Mouse (Mus musculus): ENCODE measurements at regions not wholly inside any gene's neighbourhood (a gene's known extent, or its start where the extent isn't known, plus 50 kb on each side); places are given as distances from the start of the nearest gene placed in this dataset.

GRCm38 (mm10) chrX:57869648-57870047, 152.9 kb upstream of the Zic3 start:
- no peak for DNase-seq (ENCODE audit: extremely low spot score in 1 of 2, low spot score in 1 of 2)

DNA sequence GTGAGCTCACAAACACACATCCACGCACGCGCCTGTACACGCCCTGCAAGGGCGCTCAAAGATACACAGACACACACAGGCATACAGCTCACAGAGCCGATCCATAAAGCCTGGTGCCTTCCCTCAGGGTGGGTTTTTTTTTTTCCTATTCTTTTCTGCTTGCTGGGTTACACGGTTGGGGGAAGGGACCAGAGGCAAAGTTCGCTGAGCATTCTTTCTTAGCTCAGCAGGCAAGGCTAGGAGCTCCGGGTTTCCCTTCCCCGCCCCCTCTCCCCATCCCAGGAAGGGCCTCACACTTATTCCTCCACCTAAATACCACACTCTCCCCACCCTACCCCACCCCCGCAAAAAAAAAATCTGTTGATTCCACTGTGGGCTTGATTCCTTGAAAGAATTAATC, 105.8 kb upstream of the Zic3 start:
- DNase-seq (ENCODE audit: extremely low spot score in 1 of 2, low spot score in 1 of 2), result no peak

- DNase-seq (ENCODE audit: extremely low spot score in 1 of 2, low spot score in 1 of 2), result no peak
Measured at GRCm38 (mm10) chrX:57917441-57918145, 104.9 kb upstream of the Zic3 start.

- no peak for DNase-seq (ENCODE audit: extremely low spot score in 1 of 2, low spot score in 1 of 2)
Measured at GRCm38 (mm10) chrX:57918181-57919115, 104.1 kb upstream of the Zic3 start.

DNA sequence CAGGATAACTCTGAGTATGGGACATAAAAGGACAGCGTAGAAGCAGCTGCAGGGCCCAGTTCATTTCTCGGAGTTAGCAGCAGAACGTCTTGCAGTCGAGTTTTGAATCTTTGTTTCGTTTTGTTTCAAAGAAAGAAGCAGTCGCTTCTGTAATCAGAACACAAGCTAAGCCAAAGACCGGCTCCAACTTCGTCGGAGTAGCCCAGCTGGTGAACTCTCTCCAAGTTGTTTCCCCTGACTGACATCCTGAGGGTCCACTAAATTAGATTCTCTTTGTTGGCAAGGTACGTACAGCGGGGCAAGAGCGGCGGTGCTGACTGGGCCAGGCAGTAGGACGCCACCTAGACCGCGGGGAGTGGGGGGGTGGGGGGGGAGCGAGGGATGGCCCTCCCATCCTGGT, 102.6 kb upstream of the Zic3 start:
- no peak for DNase-seq (ENCODE audit: extremely low spot score in 1 of 2, low spot score in 1 of 2)

DNA sequence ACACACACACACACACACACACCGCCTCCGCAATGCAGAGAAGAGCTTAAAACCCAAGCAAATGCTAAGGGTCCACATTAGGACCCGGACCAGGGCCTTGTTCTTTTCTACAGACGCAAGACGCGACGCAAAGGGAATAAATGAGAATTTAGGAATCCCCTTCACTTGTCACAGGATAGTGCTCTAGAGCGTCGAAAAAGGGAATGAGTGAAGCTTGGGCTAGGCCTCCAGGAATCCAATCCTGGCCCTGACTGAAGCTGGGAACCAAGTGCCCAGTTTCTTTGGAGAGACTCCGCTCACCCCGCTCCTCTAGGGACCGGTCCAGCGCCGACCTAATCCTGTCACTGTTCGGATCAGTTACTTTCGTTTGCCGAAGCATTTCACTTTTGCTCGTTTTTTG, 102.1 kb upstream of the Zic3 start:
- DNase-seq (ENCODE audit: extremely low spot score in 1 of 2, low spot score in 1 of 2), result no peak

DNA sequence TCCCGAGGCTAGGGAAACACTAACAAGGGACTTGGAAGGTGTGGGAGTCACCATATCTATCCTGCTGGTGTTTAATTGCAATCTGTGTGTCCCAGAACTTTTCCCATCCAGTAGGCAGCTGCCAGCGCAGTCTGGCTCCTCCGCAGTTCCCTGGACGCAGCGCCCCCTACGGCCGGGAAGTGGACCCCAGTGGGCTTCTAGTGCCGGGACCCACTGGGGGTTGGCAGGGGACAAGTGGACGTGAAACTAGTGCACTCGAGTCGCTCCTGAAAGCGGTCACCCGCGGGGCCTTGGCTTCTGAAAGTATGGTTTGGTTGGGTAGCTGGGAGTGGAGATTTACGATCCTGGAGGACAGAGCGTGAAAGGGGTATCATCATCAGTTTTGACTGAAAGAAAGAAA, 101.2 kb upstream of the Zic3 start:
- no peak for DNase-seq (ENCODE audit: extremely low spot score in 1 of 2, low spot score in 1 of 2)

DNA sequence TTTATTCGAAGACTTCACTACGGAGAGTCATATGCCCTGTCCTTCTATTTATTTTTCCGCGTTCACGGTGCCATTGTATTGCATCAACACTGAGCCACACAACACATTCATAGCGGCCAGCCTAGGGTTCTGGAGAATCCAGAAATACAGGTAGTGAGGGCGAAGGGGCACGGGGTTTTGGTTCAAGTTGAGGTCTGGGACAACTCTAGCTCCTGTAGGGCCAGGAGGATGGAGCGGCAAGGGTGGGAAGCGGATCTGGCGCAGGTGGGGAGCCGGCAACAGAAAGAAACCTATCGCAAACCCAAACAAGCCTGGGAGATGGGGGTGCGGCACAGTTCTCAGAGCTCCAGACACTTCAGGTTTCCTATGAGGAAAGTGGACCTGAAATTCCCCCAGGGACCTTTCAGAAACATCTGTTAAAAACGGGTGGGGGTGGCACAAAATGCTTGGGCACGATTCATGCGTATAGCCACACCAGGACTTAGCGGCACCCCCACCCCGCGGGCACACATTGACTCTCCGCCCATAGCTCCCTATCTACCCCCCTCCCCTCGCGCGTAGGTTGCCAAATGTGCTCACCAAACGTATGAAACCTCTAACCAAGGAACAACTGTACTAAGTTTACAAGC, 100.6 kb upstream of the Zic3 start:
- DNase-seq (ENCODE audit: extremely low spot score in 1 of 2, low spot score in 1 of 2), result no peak

DNA sequence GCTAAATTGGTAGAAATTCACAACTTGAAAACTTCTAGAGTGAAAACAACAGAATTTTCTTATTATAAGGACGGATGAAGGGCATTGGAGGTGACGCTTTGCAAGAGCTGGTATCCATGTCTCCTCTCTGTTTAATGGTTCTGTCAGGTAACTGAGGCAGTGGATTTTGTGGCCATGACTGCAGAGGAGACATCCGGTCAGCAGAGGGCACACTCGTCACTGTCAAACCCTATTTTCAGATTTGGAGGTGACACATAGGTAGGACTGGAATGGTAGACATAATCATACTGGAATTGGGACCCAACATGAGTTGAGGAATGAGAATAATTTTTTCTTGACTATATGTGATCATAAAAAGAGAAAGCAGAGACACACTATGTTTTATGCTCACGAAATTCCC, 98.7 kb upstream of the Zic3 start:
- peak in 1 of 2 experiments; percentile 15 for DNase-seq (ENCODE audit: extremely low spot score in 1 of 2, low spot score in 1 of 2)

- no peak for DNase-seq (ENCODE audit: extremely low spot score in 1 of 2, low spot score in 1 of 2)
Measured at GRCm38 (mm10) chrX:57935621-57936020, 86.9 kb upstream of the Zic3 start.

- no peak for DNase-seq (ENCODE audit: extremely low spot score in 1 of 2, low spot score in 1 of 2)
Measured at GRCm38 (mm10) chrX:57938248-57938836, 84.2 kb upstream of the Zic3 start.

DNA sequence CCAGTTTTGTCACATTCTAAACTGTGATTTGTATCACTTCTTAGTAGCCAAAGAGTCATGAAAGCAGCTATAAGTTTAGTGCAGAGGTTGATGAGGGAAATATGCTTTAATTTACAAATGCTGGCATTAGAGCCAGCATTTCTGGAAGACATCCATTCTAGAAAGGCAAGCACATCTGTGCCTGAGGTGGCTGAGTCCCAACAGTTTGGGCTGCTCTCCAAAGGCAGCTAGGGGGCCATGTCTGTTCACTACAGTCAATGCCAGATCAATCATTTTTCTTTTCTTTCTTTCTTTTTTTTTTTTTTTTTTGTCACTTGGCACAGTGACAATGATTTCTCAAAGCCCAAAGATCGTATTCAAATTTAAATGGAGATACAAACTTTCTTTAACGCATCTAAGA, 71.6 kb upstream of the Zic3 start:
- no peak for DNase-seq (ENCODE audit: extremely low spot score in 1 of 2, low spot score in 1 of 2)

- DNase-seq (ENCODE audit: extremely low spot score in 1 of 2, low spot score in 1 of 2), result no peak
Measured at GRCm38 (mm10) chrX:57951301-57951700, 71.2 kb upstream of the Zic3 start.

GRCm38 (mm10) chrX:57954594-57955185, 67.8 kb upstream of the Zic3 start:
- DNase-seq (ENCODE audit: extremely low spot score in 1 of 2, low spot score in 1 of 2), result no peak

Data from frontal cortex, adult 2 months (tissue).